Mouse (Mus musculus) cortical plate, adult 2 months (tissue): Measurements from ENCODE around the gene Gm6377.

Source experiments
- CTCF ChIP-seq: fragments of 200-500 bp; IDR thresholded peaks from 2 replicates; pipeline ENCODE4 v1.5.1; 2011; ENCODE audit warnings: mild to moderate bottlenecking, control low read depth, low read length; ENCODE audit not compliant: insufficient read depth; ENCODE audit errors: extremely low read depth
- POLR2A ChIP-seq: fragments of 200-500 bp; IDR thresholded peaks from 2 replicates; pipeline ENCODE4 v1.6.1; 2011; ENCODE audit warnings: mild to moderate bottlenecking, low read length, control low read depth; ENCODE audit not compliant: insufficient read depth; ENCODE audit errors: extremely low read depth

DNA sequence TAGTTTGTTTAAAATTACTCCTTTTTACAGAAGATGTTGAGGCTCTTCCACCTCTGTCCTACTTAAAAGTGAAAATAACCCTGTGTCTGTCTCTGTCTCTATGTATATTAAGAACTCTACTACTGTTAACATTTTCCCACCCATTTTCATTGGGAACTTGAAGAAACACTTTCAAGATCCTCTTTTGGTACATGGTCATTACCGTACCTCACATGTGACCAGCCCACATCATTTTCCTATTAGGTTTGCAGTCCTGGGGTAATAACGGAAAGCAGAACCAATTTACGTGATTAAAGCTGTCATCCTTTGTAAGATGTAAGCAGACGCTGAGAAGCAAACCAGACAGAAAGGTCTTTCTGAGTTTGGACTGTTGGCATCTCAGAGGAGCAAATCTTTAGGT lies at the start of gene Gm6377:
- no peak for TF ChIP-seq POLR2A
- TF ChIP-seq CTCF, result no peak
